Mouse (Mus musculus) embryonic fibroblast, embryonic 13.5 days (primary cell): ENCODE measurements around the gene Prkd1.
"Not testable (repeated sequence)": the region's sequence is repeated elsewhere in the genome, so short reads cannot be mapped to it uniquely, and the experiment has no call there.

Source experiments
- CTCF ChIP-seq: IDR thresholded peaks from 2 replicates; pipeline ENCODE4 v1.5.1; 2011; ENCODE audit warnings: mild to moderate bottlenecking, control low read depth, low read length, moderate library complexity, borderline replicate concordance; ENCODE audit not compliant: insufficient read depth
- POLR2A ChIP-seq: IDR thresholded peaks from 2 replicates; pipeline ENCODE4 v1.6.1; 2011; ENCODE audit warnings: low read depth, mild to moderate bottlenecking, control low read depth, low read length, moderate library complexity

- TF ChIP-seq CTCF, POLR2A: not testable (repeated sequence)
These were observed 22.8 kb downstream of the Prkd1 start for GRCm38 (mm10) chr12:50626100-50626499.
